Mouse (Mus musculus): Measurements from ENCODE around the gene Ncl. TPM values are rescaled to one million over a fixed set of nuclear protein-coding genes. Genes with fewer than 3 reads are reported as not detected.
A peak's percentile ranks its signal among the peaks of the same experiment; 100 is the strongest.

The Ncl gene
- 227 and 228 TPM in 2 replicates for polyA plus RNA-seq (2015; fragmentation: Nextera tagmentation; extraction: Ambion mirVana)

DNA sequence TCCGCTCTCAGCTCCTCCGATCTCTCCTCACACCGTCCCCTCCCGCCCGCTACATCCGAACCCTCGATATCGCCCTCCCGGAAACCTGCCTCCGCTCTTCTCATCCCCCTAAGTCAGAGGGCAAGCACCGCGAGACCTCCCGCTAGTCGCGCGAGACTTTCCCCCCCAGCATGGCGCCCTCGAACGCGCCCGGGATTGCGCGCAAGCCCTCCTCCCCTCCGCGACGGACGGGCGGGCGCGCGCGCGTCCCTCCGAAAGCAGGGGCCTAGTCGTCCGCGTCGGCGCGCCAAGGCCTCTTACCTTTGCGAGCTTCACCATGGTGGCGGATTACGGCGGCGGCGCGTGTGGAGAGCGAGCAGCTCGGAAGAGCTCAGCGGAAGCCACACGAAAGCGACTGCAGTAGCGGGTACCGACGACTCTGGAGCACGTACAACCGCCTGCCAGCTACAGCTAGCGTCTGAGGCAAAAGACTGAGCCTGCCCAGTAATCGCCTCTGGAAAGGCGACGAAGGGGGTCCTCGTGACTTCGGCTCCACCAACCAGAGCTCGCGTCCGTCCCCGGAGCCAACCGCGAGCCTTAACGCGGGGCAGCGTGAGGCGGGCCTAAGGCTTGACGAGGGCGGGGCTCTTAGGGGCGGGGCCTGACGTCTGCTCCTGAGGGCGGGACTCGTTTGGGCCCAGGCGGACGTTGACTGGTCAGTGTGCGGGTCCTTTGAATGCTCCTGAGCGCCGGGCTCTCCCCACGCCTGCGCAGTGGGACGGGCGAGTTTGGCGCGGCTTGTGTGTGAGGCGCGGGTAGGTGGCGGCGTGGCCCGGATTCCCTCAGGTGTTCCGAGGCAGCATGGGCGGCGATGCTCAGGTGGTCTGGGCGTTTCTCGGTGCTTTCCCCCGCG lies at the start of gene Ncl:
Gene Ncl (minus strand): TSS at position 495 of the 892 bp plus-strand sequence.
- under 1% methylated on average over 102 of the region's 102 CpGs for WGBS
- Histone ChIP-seq H3K9ac (replicated peaks; ENCODE audit: low read depth, low read length) (peak within 1 kb of the TSS; percentile 94), H3K36me3 (ENCODE audit: control insufficient read depth, insufficient read depth) (peaks cover 23% of the 10 kb centered on the region), H3K4me1 (replicated peaks; ENCODE audit: control insufficient read depth, insufficient read depth, low read length) (peaks cover 18% of the 10 kb centered on the region), H3K4me3 (replicated peaks; ENCODE audit: low read length) (peak within 1 kb of the TSS; percentile 91), H3K4me2 (ENCODE audit: low read length) (peak within 1 kb of the TSS; percentile 84), H3K27ac (ENCODE audit: low read length) (peak within 1 kb of the TSS; percentile 100), H3K9me3 (ENCODE audit: control insufficient read depth, low read length) (no peaks in the 10 kb centered on the region), H3K27me3 (replicated peaks; ENCODE audit: control insufficient read depth, insufficient read depth, low read length) (no peaks in the 10 kb centered on the region)
- peak; percentile 98 for ATAC-seq

DNA sequence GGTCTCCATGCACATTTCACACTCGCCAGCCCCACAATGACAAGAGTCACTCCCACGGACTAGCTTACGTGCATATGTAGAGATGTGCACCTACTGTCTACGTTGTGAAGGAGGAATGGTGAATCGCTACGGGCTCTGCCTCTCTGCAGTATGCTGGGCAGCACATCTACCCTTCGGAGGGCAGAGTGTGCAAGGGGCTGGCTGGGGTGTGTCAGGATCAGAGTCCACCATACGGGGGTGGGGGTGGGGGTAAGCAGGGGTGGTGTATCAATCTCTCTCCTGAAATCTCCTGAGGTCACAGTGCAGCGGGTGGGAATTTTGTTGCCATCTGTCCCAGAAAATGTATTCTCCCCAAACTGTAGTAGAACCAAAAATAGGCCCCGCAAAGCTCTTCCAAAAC lies 49.3 kb upstream of the Ncl start:
- Histone ChIP-seq H3K27me3 (replicated peaks; ENCODE audit: control insufficient read depth, insufficient read depth, low read length) (no peaks in the 10 kb centered on the region), H3K9me3 (ENCODE audit: control insufficient read depth, low read length) (no peaks in the 10 kb centered on the region), H3K27ac (ENCODE audit: low read length) (no peak overlapping the region), H3K9ac (replicated peaks; ENCODE audit: low read depth, low read length) (no peak overlapping the region), H3K36me3 (ENCODE audit: control insufficient read depth, insufficient read depth) (no peaks in the 10 kb centered on the region), H3K4me1 (replicated peaks; ENCODE audit: control insufficient read depth, insufficient read depth, low read length) (no peaks in the 10 kb centered on the region), H3K4me2 (ENCODE audit: low read length) (no peak overlapping the region), H3K4me3 (replicated peaks; ENCODE audit: low read length) (no peak overlapping the region)
- WGBS = 86% methylated on average over 10 of the region's 10 CpGs
- no peak for ATAC-seq

- H3K36me3 ChIP-seq (ENCODE audit: control insufficient read depth, insufficient read depth) = no peaks in the 10 kb centered on the region
- no peak for ATAC-seq
- H3K9ac ChIP-seq (replicated peaks; ENCODE audit: low read depth, low read length) = no peak overlapping the region
- H3K4me2 ChIP-seq (ENCODE audit: low read length) = no peak overlapping the region
- H3K4me1 ChIP-seq (replicated peaks; ENCODE audit: control insufficient read depth, insufficient read depth, low read length) = no peaks in the 10 kb centered on the region
- H3K27me3 ChIP-seq (replicated peaks; ENCODE audit: control insufficient read depth, insufficient read depth, low read length) = no peaks in the 10 kb centered on the region
- no peaks in the 10 kb centered on the region for H3K9me3 ChIP-seq (ENCODE audit: control insufficient read depth, low read length)
- H3K4me3 ChIP-seq (replicated peaks; ENCODE audit: low read length) = no peak overlapping the region
- WGBS = 70% methylated on average over 8 of the region's 8 CpGs
- H3K27ac ChIP-seq (ENCODE audit: low read length) = no peak overlapping the region
Observed at GRCm38 (mm10) chr1:86406914-86407313, 47.7 kb upstream of the Ncl start.

DNA sequence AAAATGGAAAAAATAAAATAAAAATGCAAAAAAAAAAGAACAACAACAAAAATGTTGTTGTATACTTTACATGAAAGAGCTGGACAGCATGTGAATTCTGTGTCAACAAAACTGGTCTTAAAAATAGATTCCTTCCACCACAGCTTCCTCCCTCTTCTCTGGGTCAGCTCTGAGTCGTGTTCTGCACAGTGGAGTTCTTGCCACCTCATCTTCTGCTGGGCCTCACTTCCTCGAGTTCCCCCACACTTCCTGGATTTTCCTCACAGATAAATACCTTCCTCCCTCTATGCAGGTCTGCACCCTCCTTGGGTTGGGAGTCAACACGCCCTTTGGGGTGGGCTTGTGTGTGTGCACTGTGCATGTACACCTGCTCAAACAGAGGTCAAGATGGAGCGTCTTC lies 47.1 kb upstream of the Ncl start:
- Histone ChIP-seq H3K4me2 (ENCODE audit: low read length) (no peak overlapping the region), H3K9me3 (ENCODE audit: control insufficient read depth, low read length) (no peaks in the 10 kb centered on the region), H3K36me3 (ENCODE audit: control insufficient read depth, insufficient read depth) (no peaks in the 10 kb centered on the region), H3K27me3 (replicated peaks; ENCODE audit: control insufficient read depth, insufficient read depth, low read length) (no peaks in the 10 kb centered on the region), H3K4me3 (replicated peaks; ENCODE audit: low read length) (no peak overlapping the region), H3K4me1 (replicated peaks; ENCODE audit: control insufficient read depth, insufficient read depth, low read length) (no peaks in the 10 kb centered on the region), H3K9ac (replicated peaks; ENCODE audit: low read depth, low read length) (no peak overlapping the region), H3K27ac (ENCODE audit: low read length) (no peak overlapping the region)
- no peak for ATAC-seq
- WGBS = 83% methylated on average over 4 of the region's 4 CpGs

- Histone ChIP-seq H3K9ac (replicated peaks; ENCODE audit: low read depth, low read length) (no peak overlapping the region), H3K4me2 (ENCODE audit: low read length) (no peak overlapping the region), H3K27me3 (replicated peaks; ENCODE audit: control insufficient read depth, insufficient read depth, low read length) (no peaks in the 10 kb centered on the region), H3K4me1 (replicated peaks; ENCODE audit: control insufficient read depth, insufficient read depth, low read length) (no peaks in the 10 kb centered on the region), H3K9me3 (ENCODE audit: control insufficient read depth, low read length) (no peaks in the 10 kb centered on the region), H3K36me3 (ENCODE audit: control insufficient read depth, insufficient read depth) (no peaks in the 10 kb centered on the region), H3K27ac (ENCODE audit: low read length) (no peak overlapping the region), H3K4me3 (replicated peaks; ENCODE audit: low read length) (no peak overlapping the region)
- WGBS = 63% methylated on average over 5 of the region's 5 CpGs
- no peak for ATAC-seq
Observed at GRCm38 (mm10) chr1:86404834-86405233, 45.6 kb upstream of the Ncl start.

DNA sequence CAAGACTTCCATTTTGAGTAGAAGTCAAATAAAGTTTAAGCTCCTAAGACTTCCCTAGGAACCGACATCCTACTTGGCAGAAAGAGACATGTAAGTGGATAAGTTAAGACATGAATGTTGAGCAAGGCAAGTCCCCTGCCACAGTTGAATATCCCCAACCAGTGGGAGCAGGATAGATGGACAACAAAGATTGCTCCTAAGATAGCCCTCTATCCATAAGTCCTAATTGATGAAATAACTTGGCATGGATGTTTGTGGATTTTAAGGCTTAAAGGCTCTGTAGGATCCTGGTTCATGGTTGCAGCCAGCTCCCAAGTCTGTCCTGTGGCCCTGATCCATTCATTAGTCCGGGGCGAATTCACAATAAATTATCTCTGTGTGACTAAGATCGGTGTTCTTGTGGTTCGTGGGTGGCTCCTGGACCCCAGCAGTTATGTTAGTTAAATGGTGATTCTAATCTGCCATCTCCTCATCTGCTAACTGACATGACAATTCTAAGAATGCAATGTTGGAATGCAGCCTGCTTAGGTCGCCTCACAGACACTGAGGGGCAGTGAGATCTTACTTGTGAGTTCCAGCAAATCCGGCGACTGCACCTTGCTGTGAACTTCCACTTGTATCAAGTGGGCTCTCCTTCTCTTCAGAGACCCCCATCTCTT lies 41.0 kb upstream of the Ncl start:
- Histone ChIP-seq H3K9me3 (ENCODE audit: control insufficient read depth, low read length) (no peaks in the 10 kb centered on the region), H3K27me3 (replicated peaks; ENCODE audit: control insufficient read depth, insufficient read depth, low read length) (no peaks in the 10 kb centered on the region), H3K4me1 (replicated peaks; ENCODE audit: control insufficient read depth, insufficient read depth, low read length) (no peaks in the 10 kb centered on the region), H3K4me2 (ENCODE audit: low read length) (no peak overlapping the region), H3K4me3 (replicated peaks; ENCODE audit: low read length) (no peak overlapping the region), H3K36me3 (ENCODE audit: control insufficient read depth, insufficient read depth) (no peaks in the 10 kb centered on the region), H3K9ac (replicated peaks; ENCODE audit: low read depth, low read length) (no peak overlapping the region), H3K27ac (ENCODE audit: low read length) (no peak overlapping the region)
- no peak for ATAC-seq
- WGBS = 86% methylated on average over 8 of the region's 8 CpGs

DNA sequence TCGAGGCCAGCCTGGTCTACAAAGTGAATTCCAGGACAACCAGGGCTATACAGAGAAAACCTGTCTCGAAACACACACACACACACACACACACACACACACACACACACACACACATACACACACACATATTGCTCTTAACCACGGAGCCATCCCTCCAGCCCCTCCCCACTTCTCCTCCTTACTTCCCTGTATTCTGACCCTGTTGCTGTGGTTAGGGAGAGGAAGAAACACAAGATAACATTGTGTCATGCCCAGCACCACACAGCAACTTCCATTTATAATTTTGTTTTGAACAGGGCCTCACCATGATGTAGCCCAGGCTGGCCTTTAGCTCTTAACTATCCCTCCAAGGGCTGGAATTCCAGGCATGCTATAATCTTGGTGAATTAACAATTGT lies 40.1 kb upstream of the Ncl start:
- no peak overlapping the region for H3K4me3 ChIP-seq (replicated peaks; ENCODE audit: low read length)
- ATAC-seq = no peak
- H3K36me3 ChIP-seq (ENCODE audit: control insufficient read depth, insufficient read depth) = no peaks in the 10 kb centered on the region
- H3K9me3 ChIP-seq (ENCODE audit: control insufficient read depth, low read length) = no peaks in the 10 kb centered on the region
- H3K4me1 ChIP-seq (replicated peaks; ENCODE audit: control insufficient read depth, insufficient read depth, low read length) = no peaks in the 10 kb centered on the region
- no peak overlapping the region for H3K9ac ChIP-seq (replicated peaks; ENCODE audit: low read depth, low read length)
- no peak overlapping the region for H3K4me2 ChIP-seq (ENCODE audit: low read length)
- WGBS = 79% methylated on average over 3 of the region's 3 CpGs
- no peak overlapping the region for H3K27ac ChIP-seq (ENCODE audit: low read length)
- H3K27me3 ChIP-seq (replicated peaks; ENCODE audit: control insufficient read depth, insufficient read depth, low read length) = no peaks in the 10 kb centered on the region

GRCm38 (mm10) chr1:86398222-86398621 lies 39.0 kb upstream of the Ncl start:
- no peak overlapping the region for H3K4me3 ChIP-seq (replicated peaks; ENCODE audit: low read length)
- WGBS = 74% methylated on average over 7 of the region's 7 CpGs
- no peak overlapping the region for H3K9ac ChIP-seq (replicated peaks; ENCODE audit: low read depth, low read length)
- H3K4me1 ChIP-seq (replicated peaks; ENCODE audit: control insufficient read depth, insufficient read depth, low read length) = no peaks in the 10 kb centered on the region
- ATAC-seq = no peak
- no peak overlapping the region for H3K4me2 ChIP-seq (ENCODE audit: low read length)
- no peaks in the 10 kb centered on the region for H3K27me3 ChIP-seq (replicated peaks; ENCODE audit: control insufficient read depth, insufficient read depth, low read length)
- no peaks in the 10 kb centered on the region for H3K36me3 ChIP-seq (ENCODE audit: control insufficient read depth, insufficient read depth)
- no peak overlapping the region for H3K27ac ChIP-seq (ENCODE audit: low read length)
- no peaks in the 10 kb centered on the region for H3K9me3 ChIP-seq (ENCODE audit: control insufficient read depth, low read length)

DNA sequence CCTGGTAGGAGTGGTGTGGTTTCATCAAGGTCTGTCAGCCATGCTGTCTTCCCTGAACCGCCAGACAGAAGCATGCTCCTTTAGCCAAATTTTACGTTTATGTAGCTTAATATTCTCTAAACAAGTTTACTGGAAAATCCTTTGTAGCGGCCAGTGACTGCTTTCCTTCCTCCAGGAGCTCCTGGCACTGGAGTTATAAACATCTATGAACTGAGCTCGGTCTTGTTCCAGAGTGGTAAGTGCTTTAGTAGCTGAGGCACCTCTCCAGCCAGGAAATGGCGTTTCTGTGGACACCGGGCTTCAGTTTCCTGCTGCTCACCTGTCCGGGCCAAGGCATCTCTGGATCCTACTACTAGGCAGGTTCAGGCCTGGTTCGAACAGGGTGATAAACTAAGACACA lies 38.4 kb upstream of the Ncl start:
- H3K27me3 ChIP-seq (replicated peaks; ENCODE audit: control insufficient read depth, insufficient read depth, low read length) = no peaks in the 10 kb centered on the region
- no peaks in the 10 kb centered on the region for H3K9me3 ChIP-seq (ENCODE audit: control insufficient read depth, low read length)
- ATAC-seq = no peak
- H3K36me3 ChIP-seq (ENCODE audit: control insufficient read depth, insufficient read depth) = no peaks in the 10 kb centered on the region
- no peaks in the 10 kb centered on the region for H3K4me1 ChIP-seq (replicated peaks; ENCODE audit: control insufficient read depth, insufficient read depth, low read length)
- no peak overlapping the region for H3K4me3 ChIP-seq (replicated peaks; ENCODE audit: low read length)
- H3K27ac ChIP-seq (ENCODE audit: low read length) = no peak overlapping the region
- no peak overlapping the region for H3K9ac ChIP-seq (replicated peaks; ENCODE audit: low read depth, low read length)
- no peak overlapping the region for H3K4me2 ChIP-seq (ENCODE audit: low read length)
- 83% methylated on average over 8 of the region's 8 CpGs for WGBS
